Mouse (Mus musculus) c-Kit-positive CD71-positive TER-119-negative erythroid progenitor cells, embryonic 14.5 days (primary cell): ENCODE measurements around the gene Mrpl51.
"Not testable (repeated sequence)": the region's sequence is repeated elsewhere in the genome, so short reads cannot be mapped to it uniquely, and the experiment has no call there.

Experiments used
- DNase-seq: peaks from one replicate; pipeline ENCODE4 v3.0.0-alpha.2; 2013; ENCODE audit warnings: low read depth

The Mrpl51 gene

DNA sequence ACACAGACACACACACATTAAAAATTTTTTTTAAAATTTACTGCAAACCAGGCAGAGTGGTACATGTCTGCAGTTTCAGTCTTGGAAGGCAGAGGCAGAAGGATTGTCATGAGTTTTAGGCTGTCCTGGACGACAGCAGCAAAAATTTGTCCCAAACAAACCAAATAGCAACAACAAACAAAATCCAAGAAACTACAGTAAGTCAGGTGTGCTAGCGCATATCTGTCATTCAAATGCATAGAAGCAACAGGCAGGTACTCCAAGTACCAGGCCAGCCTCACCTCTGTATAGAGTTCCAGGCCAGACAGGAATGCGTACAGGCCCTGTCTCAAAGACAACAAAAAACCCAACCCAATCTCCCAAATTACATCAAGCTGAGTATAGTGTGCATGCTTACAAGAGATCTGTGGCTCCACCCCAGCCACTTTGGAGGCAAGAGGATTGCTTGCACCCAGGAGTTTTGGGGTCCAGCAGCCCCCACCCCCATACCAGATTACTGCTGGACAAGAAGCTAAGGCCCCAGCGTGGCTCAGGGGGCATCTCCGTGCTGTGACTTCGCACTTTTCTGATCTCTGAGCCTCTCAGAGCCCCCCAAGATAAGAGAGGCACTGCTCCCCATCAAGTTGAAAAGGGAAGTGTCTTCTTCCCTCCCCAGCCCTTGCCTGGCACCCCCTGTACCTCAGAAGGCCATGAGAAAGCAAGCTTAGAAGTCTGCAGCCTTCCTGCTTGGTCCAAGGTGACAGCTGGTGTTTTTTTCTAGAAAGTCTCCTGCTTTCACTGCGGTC is 31.6 kb upstream of the Mrpl51 start:
- no peak for DNase-seq

- DNase-seq: no peak
Measured at GRCm38 (mm10) chr6:125160558-125160853, 31.1 kb upstream of the Mrpl51 start.

GRCm38 (mm10) chr6:125160854-125161760 is 30.5 kb upstream of the Mrpl51 start:
- DNase-seq: no peak

DNA sequence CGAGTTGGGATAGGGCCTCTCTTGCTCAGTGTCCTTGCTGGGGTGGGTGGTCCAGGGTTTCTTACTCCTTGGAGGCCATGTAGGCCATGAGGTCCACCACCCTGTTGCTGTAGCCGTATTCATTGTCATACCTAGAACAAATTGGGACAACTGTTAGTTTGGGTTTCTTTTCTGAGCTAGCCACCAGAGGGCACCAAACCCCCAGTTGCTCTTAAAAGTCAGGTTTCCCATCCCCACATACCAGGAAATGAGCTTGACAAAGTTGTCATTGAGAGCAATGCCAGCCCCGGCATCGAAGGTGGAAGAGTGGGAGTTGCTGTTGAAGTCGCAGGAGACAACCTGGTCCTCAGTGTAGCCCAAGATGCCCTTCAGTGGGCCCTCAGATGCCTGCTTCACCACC is 29.6 kb upstream of the Mrpl51 start:
- DNase-seq: peak; percentile 72

DNA sequence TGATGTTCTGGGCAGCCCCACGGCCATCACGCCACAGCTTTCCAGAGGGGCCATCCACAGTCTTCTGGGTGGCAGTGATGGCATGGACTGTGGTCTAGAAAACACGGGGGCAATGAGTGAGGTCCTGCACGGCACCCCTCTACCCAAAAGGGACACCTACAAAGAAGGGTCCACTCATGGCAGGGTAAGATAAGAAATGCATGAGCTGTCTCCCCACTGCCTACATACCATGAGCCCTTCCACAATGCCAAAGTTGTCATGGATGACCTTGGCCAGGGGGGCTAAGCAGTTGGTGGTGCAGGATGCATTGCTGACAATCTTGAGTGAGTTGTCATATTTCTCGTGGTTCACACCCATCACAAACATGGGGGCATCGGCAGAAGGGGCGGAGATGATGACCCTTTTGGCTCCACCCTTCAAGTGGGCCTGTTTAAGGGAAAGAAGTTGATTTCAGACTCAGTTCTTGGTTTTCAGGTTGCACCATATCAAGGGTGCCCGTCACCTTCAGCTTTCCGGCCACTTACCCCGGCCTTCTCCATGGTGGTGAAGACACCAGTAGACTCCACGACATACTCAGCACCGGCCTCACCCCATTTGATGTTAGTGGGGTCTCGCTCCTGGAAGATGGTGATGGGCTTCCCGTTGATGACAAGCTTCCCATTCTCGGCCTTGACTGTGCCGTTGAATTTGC is 28.8 kb upstream of the Mrpl51 start:
- not testable (repeated sequence) for DNase-seq

DNA sequence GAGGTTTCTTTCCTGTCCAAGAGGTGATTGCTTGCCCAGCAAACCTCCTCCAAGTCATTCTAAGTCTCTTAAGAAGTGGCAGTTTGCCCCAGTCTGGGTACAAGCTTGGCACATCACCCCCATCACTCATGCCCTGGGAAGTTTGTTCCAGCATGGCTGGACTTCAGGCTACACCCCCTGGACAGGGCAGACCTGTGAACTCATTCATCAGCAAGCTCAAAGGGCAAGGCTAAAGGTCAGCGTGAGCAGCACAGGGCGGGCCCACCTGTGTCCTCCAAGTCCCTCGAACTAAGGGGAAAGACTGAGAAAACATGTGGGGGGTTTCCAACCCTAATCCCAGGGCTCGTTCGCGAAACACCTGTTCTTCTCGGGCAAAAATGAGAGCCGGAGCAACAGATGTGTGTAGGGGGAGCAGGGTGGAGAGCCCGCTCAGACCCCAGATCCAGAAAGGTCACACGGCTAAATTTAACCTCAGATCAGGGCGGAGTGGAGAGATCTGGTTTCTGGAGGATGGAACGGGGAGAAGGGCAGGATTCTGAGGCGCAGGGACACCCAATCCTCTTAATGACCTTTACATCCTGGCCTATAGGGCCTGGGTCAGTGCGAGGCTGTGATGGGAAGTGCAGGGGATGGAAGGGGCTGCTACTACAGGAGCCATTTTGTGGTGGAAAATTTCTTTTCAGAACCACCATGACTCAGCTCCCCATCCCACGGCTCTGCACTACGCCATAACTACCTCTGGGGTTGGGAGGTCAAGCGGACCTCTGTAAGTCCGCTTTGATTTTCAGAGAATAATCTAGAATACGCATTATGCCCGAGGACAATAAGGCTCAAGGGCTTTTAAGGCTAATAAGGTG is 27.6 kb upstream of the Mrpl51 start:
- no peak for DNase-seq

- DNase-seq: no peak
Measured at GRCm38 (mm10) chr6:125164672-125165327, 26.8 kb upstream of the Mrpl51 start.

DNA sequence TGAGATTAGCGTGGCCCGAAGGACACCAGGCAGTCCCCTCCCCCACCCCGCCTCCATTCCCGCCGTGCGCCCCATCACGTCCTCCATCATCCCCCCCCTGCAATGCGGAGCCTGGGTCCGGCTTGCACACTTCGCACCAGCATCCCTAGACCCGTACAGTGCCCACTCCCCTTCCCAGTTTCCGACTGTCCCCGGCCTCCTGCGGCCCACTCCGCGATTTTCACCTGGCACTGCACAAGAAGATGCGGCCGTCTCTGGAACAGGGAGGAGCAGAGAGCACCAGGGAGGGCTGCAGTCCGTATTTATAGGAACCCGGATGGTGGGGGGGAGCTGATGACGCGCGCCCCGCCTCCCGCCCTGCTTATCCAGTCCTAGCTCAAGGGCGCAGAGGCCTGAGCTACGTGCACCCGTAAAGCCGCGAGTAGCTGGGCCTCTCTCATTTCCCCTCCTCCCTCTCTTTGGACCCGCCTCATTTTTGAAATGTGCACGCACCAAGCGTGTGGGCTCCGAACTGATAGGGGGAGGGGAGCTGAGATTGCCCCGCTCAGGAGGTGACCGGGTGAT is 26.2 kb upstream of the Mrpl51 start:
- DNase-seq: peak; percentile 93

- DNase-seq: no peak
Measured at GRCm38 (mm10) chr6:125166051-125166751, 25.4 kb upstream of the Mrpl51 start, which contains the start of gene Gapdh. Gene Gapdh (minus strand): TSS chr6:125166467.

DNA sequence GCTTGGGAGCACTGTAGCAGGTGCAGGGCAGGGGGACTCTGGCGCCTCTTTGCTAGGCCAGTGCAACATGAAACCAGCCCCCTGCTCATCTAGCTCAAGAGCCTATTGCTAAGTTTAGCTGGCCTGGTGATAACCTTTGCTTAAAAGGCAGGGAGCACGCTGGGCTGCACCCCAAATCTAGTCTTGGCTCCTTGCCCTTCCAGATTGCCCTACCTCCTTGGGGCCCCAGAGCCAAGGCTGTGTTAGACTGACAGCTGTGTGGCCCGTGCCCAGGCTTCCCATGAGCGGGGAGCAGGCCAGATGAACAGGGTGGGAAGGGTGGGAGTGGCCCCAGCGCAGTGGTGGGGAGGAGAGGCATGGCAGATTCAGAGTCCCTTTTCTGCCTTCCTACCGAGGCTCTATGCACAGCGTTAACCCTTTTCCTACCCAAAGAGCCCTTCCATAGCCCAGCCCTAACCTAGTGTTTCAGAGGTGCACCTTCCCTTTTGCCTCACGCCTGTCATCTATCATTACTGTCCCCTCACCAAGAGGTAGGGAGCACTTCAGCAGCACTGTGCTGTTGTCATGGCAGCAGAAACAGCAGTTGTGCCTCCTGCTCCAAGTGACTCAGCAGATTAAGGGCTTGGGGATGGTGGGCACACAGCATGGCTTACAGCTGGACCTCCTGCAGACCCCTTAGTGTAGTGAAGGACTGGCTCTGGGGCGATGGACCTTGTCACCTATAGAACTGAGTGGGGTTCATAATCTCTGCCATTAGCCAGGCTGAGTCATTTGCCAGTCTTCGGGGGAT is 24.5 kb upstream of the Mrpl51 start:
- DNase-seq: no peak

GRCm38 (mm10) chr6:125168086-125168485 is 23.5 kb upstream of the Mrpl51 start:
- no peak for DNase-seq

DNA sequence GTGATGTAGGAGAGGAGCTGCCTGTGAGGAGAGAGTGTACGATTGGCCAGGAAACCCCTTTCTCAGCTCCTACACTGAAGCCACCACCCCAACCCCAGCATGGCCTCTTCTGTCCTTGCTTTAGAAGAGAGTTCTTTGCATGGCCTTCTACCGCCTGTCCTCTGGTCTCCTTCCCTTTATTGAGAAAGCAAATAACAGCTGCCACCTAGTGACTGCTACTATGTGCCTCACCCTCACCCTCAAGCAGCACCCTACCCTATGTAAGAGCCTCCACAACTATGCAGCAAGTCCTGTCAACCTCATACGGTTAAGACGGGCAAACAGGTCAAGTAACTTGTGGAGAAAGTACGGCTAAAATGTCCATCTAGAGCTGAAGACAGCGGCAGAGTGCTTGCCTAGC is 21.4 kb upstream of the Mrpl51 start:
- DNase-seq: no peak

DNA sequence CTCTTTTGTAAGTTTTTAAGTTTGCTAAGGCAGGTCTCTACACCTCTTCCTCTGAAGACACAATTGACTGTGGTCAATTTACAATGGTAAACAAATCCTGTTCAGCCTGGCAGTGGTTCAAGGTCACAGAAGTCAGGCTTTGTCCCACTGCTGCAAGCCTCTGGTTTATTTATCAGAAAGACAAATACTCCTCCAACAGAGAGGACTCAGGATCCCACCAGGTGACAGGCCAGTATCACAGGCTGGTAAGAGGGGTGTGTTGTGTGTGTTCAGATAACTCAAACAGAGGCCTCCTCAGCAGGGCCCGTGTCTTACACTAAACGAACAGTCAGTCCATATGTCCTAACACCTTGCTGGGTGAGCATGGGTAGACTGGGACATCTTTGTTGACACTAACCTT is 19.1 kb upstream of the Mrpl51 start:
- DNase-seq: no peak

DNA sequence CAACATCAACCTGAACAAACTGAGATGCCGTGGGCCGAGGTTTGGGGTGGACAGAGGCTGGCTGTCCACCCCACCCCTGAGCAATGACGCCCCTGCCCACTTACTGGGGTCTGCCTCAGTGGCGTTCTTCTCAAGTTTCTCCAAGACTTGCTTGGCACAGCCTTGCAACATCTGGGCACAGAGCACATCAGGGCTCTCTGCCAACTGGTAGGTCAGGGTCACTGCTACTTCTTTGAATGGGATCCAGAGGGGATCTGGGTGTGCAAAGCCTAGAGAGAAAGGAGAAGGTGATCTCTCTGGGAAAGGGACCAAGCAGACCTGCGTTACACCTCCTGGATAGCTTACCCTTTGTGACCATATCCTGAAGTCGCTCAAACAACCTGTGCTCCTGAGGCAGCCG is 18.3 kb upstream of the Mrpl51 start:
- DNase-seq: no peak

GRCm38 (mm10) chr6:125175469-125175868 is 16.1 kb upstream of the Mrpl51 start:
- DNase-seq: no peak

DNA sequence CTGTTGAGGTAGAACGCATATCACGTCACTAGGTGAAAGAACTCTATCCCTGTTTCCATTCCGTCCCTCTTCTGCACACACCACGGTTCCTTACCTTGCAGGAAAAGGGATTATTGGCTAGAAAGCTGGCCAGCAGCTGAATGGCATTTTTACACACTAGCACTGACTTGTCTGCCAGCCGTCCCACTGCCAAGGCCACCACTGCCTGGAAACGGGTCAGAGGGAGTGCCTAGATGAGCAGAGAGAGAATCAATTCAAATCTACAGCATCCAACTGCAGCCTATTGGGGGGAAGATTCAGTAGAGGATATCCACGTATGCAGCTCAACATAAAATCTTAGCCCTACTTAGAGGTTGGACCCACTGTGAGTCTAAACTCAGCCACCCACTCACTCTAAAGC is 12.0 kb upstream of the Mrpl51 start:
- no peak for DNase-seq

GRCm38 (mm10) chr6:125182133-125182532 is 9.5 kb upstream of the Mrpl51 start:
- no peak for DNase-seq

DNA sequence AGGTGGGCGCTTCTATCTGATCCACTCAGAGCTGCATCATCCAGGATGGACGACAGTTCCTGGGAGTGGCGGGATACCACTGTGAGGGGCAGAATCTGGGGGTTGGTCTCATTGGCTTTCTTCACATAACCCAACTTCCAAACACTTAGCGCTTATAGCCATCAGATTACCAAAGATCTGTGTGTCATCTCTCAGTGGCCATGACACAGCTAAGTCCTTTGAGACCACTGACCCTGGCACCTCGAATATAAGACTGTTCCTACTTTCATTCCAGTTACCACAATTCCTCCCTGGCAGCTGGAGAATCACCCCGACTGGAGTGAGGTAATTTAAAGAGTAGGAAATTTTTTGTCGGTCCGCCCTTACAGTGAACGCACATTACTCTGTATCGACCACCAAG is 5.4 kb upstream of the Mrpl51 start:
- DNase-seq: no peak

GRCm38 (mm10) chr6:125190816-125191215 is 785 bp upstream of the Mrpl51 start:
- no peak for DNase-seq
